ENCODE assay signal across 25 mouse cellular contexts in genomic region chr13:64530139-64530538, GRCm38 (mm10). TPM values are rescaled to one million over a fixed set of nuclear protein-coding genes. Genes with fewer than 3 reads are reported as not detected.
DNase-seq lines count a peak whose midpoint lies in the region; ATAC-seq and TF ChIP-seq lines count a peak whose summit lies in the region.
"Had no signal": no experiment of that assay in that cellular context is flagged by ENCODE, and none has a peak within 500 bp of the region (broad histone marks: within the 10 kb centered on the region; RNA-seq: fewer than 3 reads in every experiment).

No protein-coding gene starts in this region.

- no peak overlapping the region for H3K27ac ChIP-seq in midbrain, embryonic 14.5 days (replicated peaks; ENCODE audit: low read depth, low read length)
- no peak overlapping the region for H3K27ac ChIP-seq in midbrain, embryonic 16.5 days (ENCODE audit: low read length)
- H3K27ac ChIP-seq in hindbrain, embryonic 14.5 days, result no peak overlapping the region
- no peak overlapping the region for H3K27ac ChIP-seq in hindbrain, postnatal 0 days
- H3K27ac ChIP-seq: embryonic facial prominence, embryonic 12.5 days; forebrain, embryonic 15.5 days; heart, embryonic 10.5 days had no signal

- WGBS in midbrain, embryonic 14.5 days, result 54% methylated on average over 5 of the region's 5 CpGs
- 53% methylated on average over 5 of the region's 5 CpGs for WGBS in midbrain, embryonic 16.5 days
- 59% methylated on average over 5 of the region's 5 CpGs for WGBS in hindbrain, embryonic 14.5 days
- 59% methylated on average over 5 of the region's 5 CpGs for WGBS in hindbrain, postnatal 0 days

- no peak overlapping the region for H3K9ac ChIP-seq in midbrain, embryonic 14.5 days (replicated peaks; ENCODE audit: low read length)
- no peak overlapping the region for H3K9ac ChIP-seq in midbrain, embryonic 16.5 days (ENCODE audit: low read depth, low read length)
- H3K9ac ChIP-seq in hindbrain, embryonic 14.5 days, result no peak overlapping the region
- H3K9ac ChIP-seq in hindbrain, postnatal 0 days (replicated peaks; ENCODE audit: low read length), result no peak overlapping the region
- H3K9ac ChIP-seq: embryonic facial prominence, embryonic 12.5 days; forebrain, embryonic 15.5 days had no signal

- no peaks in the 10 kb centered on the region for H3K4me1 ChIP-seq in midbrain, embryonic 14.5 days (ENCODE audit: control insufficient read depth, insufficient read depth, low read length)
- peaks cover 2% of the 10 kb centered on the region; the same call in 1 of the 2 replicates for H3K4me1 ChIP-seq in midbrain, embryonic 16.5 days (ENCODE audit: control insufficient read depth, insufficient read depth, low read length)
- no peaks in the 10 kb centered on the region; the same call in 1 of the 2 replicates for H3K4me1 ChIP-seq in hindbrain, embryonic 14.5 days (replicated peaks; ENCODE audit: control insufficient read depth, insufficient read depth, low read length)
- H3K4me1 ChIP-seq in hindbrain, postnatal 0 days (ENCODE audit: insufficient read depth, low read length), result no peaks in the 10 kb centered on the region
- H3K4me1 ChIP-seq: embryonic facial prominence, embryonic 12.5 days; heart, embryonic 10.5 days had no signal

- no peak overlapping the region for H3K4me3 ChIP-seq in midbrain, embryonic 14.5 days (replicated peaks; ENCODE audit: low read depth, low read length)
- no peak overlapping the region for H3K4me3 ChIP-seq in midbrain, embryonic 16.5 days (ENCODE audit: low read depth, low read length)
- no peak overlapping the region for H3K4me3 ChIP-seq in hindbrain, embryonic 14.5 days (replicated peaks; ENCODE audit: low read length)
- H3K4me3 ChIP-seq in hindbrain, postnatal 0 days (ENCODE audit: low read length), result no peak overlapping the region
- H3K4me3 ChIP-seq: embryonic facial prominence, embryonic 12.5 days; forebrain, embryonic 15.5 days; heart, embryonic 10.5 days had no signal

- no peak overlapping the region for H3K4me2 ChIP-seq in midbrain, embryonic 14.5 days (ENCODE audit: low read length)
- H3K4me2 ChIP-seq in midbrain, embryonic 16.5 days (ENCODE audit: low read length), result no peak overlapping the region
- H3K4me2 ChIP-seq in hindbrain, embryonic 14.5 days (replicated peaks), result no peak overlapping the region
- H3K4me2 ChIP-seq in hindbrain, postnatal 0 days (ENCODE audit: low read depth, low read length), result no peak overlapping the region
- H3K4me2 ChIP-seq: embryonic facial prominence, embryonic 12.5 days; forebrain, embryonic 15.5 days had no signal

- H3K9me3 ChIP-seq in midbrain, embryonic 14.5 days (ENCODE audit: control insufficient read depth, low read length), result no peaks in the 10 kb centered on the region
- H3K9me3 ChIP-seq in midbrain, embryonic 16.5 days (replicated peaks; ENCODE audit: control insufficient read depth, low read length, poor library complexity, severe bottlenecking), result no peaks in the 10 kb centered on the region
- H3K9me3 ChIP-seq in hindbrain, embryonic 14.5 days (ENCODE audit: control insufficient read depth, low read length), result no peaks in the 10 kb centered on the region
- no peaks in the 10 kb centered on the region for H3K9me3 ChIP-seq in hindbrain, postnatal 0 days (ENCODE audit: low read length)
- H3K9me3 ChIP-seq: embryonic facial prominence, embryonic 12.5 days; forebrain, embryonic 15.5 days; heart, embryonic 10.5 days had no signal

- ATAC-seq in midbrain, embryonic 14.5 days (ENCODE audit: low FRiP score, low TSS enrichment), result no peak
- ATAC-seq in midbrain, embryonic 16.5 days, result no peak
- ATAC-seq in hindbrain, embryonic 14.5 days (ENCODE audit: low FRiP score), result peak; percentile 51; the same call in 1 of the 2 replicates
- no peak for ATAC-seq in hindbrain, postnatal 0 days
- ATAC-seq: activated CD4-positive, CD25-positive, alpha-beta regulatory T cell, adult 4 months; forebrain, embryonic 15.5 days; inflammation-experienced regulatory T-cells, adult 6 months; Patski had no signal

- no peaks in the 10 kb centered on the region for H3K36me3 ChIP-seq in midbrain, embryonic 14.5 days (ENCODE audit: control insufficient read depth, insufficient read depth, low read length)
- no peaks in the 10 kb centered on the region for H3K36me3 ChIP-seq in midbrain, embryonic 16.5 days (ENCODE audit: control insufficient read depth, insufficient read depth, low read length)
- no peaks in the 10 kb centered on the region for H3K36me3 ChIP-seq in hindbrain, embryonic 14.5 days (replicated peaks; ENCODE audit: control insufficient read depth, insufficient read depth)
- no peaks in the 10 kb centered on the region for H3K36me3 ChIP-seq in hindbrain, postnatal 0 days (ENCODE audit: insufficient read depth, low read length)
- H3K36me3 ChIP-seq: embryonic facial prominence, embryonic 12.5 days; forebrain, embryonic 15.5 days; heart, embryonic 10.5 days had no signal

- peak; percentile 19 for DNase-seq in midbrain, embryonic 14.5 days
- DNase-seq in hindbrain, embryonic 14.5 days (ENCODE audit: low spot score), result peak; percentile 45
- peak; percentile 7 for DNase-seq in hindbrain, postnatal 0 days (ENCODE audit: low spot score)
- DNase-seq in retina, embryonic 14.5 days (ENCODE audit: low spot score), result peak; percentile 10
- DNase-seq in right cerebral cortex, adult 2 months (ENCODE audit: low spot score in 2 of 2), result no peak
- DNase-seq in lung, postnatal 10 days, result no peak
- DNase-seq: adrenal gland, postnatal 25 days; cerebellum, adult 2 months; cerebellum, postnatal 25 days; gastrocnemius, postnatal 10 days; heart, adult 18-20 months; heart, postnatal 10 days; heart, postnatal 4 days had no signal

- no peaks in the 10 kb centered on the region for H3K27me3 ChIP-seq in midbrain, embryonic 14.5 days (ENCODE audit: control insufficient read depth, insufficient read depth, low read length)
- no peaks in the 10 kb centered on the region for H3K27me3 ChIP-seq in midbrain, embryonic 16.5 days (ENCODE audit: control insufficient read depth, insufficient read depth, low read depth, low read length)
- H3K27me3 ChIP-seq in hindbrain, embryonic 14.5 days (ENCODE audit: control insufficient read depth, insufficient read depth, low read length), result no peaks in the 10 kb centered on the region
- no peaks in the 10 kb centered on the region for H3K27me3 ChIP-seq in hindbrain, postnatal 0 days (ENCODE audit: insufficient read depth, low read length)
- H3K27me3 ChIP-seq: CH12.LX; embryonic facial prominence, embryonic 12.5 days; forebrain, embryonic 15.5 days had no signal

- TF ChIP-seq CTCF in hindbrain, postnatal 0 days (IDR thresholded peaks at IDR 0.05; ENCODE audit: low read depth), result no peak

RNA-seq across cellular contexts. Expression of gene Fam240b, which starts 32.5 kb away (rescaled TPM):
- polyA plus RNA-seq in midbrain, embryonic 14.5 days (2014; fragmentation: Nextera tagmentation; extraction: Ambion mirVana), result not detected in 2 replicates
- polyA plus RNA-seq in midbrain, embryonic 16.5 days (2015; fragmentation: Nextera tagmentation; extraction: Ambion mirVana), result 0.16 TPM in 1 of 2 replicates, not detected in the other
- not detected in 2 replicates for polyA plus RNA-seq in hindbrain, embryonic 14.5 days (2014; fragmentation: Nextera tagmentation; extraction: Ambion mirVana)
- total RNA-seq in hindbrain, postnatal 0 days (2014; rRNA removed), result not detected in 2 replicates
- 0.21 and 0.35 TPM in 2 replicates for polyA plus RNA-seq in hindbrain, postnatal 0 days (2015; fragmentation: Nextera tagmentation; extraction: Ambion mirVana)
- total RNA-seq: adrenal gland, adult 18-20 months; adrenal gland, postnatal 25 days; CH12.LX; heart, adult 18-20 months; heart, postnatal 10 days; heart, postnatal 4 days had no signal
- polyA plus RNA-seq: activated CD4-positive, CD25-positive, alpha-beta regulatory T cell, adult 4 months; cerebellum, adult 2 months; cortical plate, adult 2 months; embryonic facial prominence, embryonic 12.5 days; forebrain, embryonic 11.5 days; forebrain, embryonic 15.5 days; heart, embryonic 10.5 days; heart, embryonic 14.5 days; inflammation-experienced regulatory T-cells, adult 6 months; Patski had no signal

Comparison
In these comparisons a context has a peak if more than half of its experiments do, and no peak if none do; other contexts are left out.
1. DNase-seq: peak in midbrain, embryonic 14.5 days (single experiment), hindbrain, embryonic 14.5 days (single experiment), hindbrain, postnatal 0 days (single experiment) and retina, embryonic 14.5 days (single experiment); none in right cerebral cortex, adult 2 months (0 of 2) and lung, postnatal 10 days (single experiment).